Mouse (Mus musculus): ENCODE measurements at regions not wholly inside any gene's neighbourhood (a gene's known extent, or its start where the extent isn't known, plus 50 kb on each side); places are given as distances from the start of the nearest gene placed in this dataset.

DNA sequence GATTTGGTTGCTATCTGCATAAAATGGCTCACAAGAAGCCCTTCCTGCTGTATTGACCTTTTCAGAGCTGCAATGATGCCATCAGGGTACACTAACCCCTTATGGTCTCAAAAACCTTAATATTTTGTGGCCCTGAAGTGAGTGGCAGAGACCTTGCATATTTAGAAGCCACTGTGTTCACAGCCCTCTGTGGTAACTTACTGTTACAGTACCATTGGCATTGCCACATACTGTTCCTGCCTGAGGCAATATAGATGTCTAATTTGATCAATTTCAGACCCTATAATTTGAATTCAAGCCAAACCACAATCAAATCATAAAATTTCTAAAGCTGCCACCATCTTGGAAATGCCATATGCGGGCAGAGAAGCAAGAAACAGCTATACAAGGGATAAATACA lies 198.5 kb downstream of the Spry2 start:
- no peak for TF ChIP-seq CTCF (conservative IDR thresholded peaks at IDR 0.05; ENCODE audit: low read length)
- TF ChIP-seq POU5F1 (IDR thresholded peaks at IDR 0.05; ENCODE audit: borderline replicate concordance, low read length), result no peak
- TF ChIP-seq NANOG (IDR thresholded peaks at IDR 0.05; ENCODE audit: borderline replicate concordance, low read length), result no peak
